Mouse (Mus musculus) bone marrow macrophage, adult 2 months (primary cell): ENCODE data around the gene Dagla. TPM values are rescaled to one million over a fixed set of nuclear protein-coding genes. Genes with fewer than 3 reads are reported as not detected.

Experiments
- H3K27ac ChIP-seq: 2 replicates; pipeline ENCODE4 v1.5.1; 2012; ENCODE audit warnings: low read depth, low read length; ENCODE audit not compliant: insufficient read depth
- H3K4me1 ChIP-seq: 2 replicates; pipeline ENCODE4 v1.6.1; 2012; ENCODE audit warnings: low read length; ENCODE audit not compliant: control insufficient read depth, insufficient read depth
- H3K4me3 ChIP-seq: 2 replicates; pipeline ENCODE4 v1.5.1; 2012; ENCODE audit warnings: mild to moderate bottlenecking, low read length, moderate library complexity; ENCODE audit not compliant: insufficient read depth
- CTCF ChIP-seq: IDR thresholded peaks from 2 replicates; pipeline ENCODE4 v1.5.1; 2012; ENCODE audit warnings: low read depth, mild to moderate bottlenecking, low read length, moderate library complexity
- POLR2A ChIP-seq: IDR thresholded peaks from 2 replicates; pipeline ENCODE4 v1.6.1; 2012; ENCODE audit warnings: mild to moderate bottlenecking, low read depth, low read length, borderline replicate concordance
- polyA plus RNA-seq: library from polyadenylated mRNA; stranded (reverse); fragments of >200 nt; gene quantifications from 2 replicates; pipeline ENCODE4 v1.2.4, GENCODE M21; 2012; ENCODE audit not compliant: missing spikeins, insufficient read depth, insufficient read length

The Dagla gene
- polyA plus RNA-seq, 1 experiment: 3.2 TPM

DNA sequence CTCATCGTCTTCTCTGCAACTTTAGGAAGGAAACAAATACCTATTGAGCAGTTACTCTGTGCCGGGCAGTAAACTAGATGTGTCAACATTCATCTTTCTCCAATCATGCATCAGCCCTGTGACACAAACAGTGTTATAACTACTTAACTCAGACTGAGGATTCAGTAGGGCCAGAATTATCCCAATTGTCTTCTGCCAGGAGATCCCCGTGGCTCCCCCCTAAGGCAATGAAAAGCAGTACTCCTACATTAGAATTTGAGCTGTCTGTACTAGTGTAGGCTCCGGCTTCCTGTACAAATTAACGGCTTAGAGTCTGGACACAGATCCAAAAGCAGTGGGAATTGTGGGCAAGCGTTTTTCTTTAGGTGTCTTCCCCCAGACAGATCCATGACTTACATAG lies 99.6 kb downstream of the Dagla start:
- Histone ChIP-seq H3K4me3 (no peak overlapping the region; the same call in 1 of the 2 replicates), H3K27ac (no peak overlapping the region)

DNA sequence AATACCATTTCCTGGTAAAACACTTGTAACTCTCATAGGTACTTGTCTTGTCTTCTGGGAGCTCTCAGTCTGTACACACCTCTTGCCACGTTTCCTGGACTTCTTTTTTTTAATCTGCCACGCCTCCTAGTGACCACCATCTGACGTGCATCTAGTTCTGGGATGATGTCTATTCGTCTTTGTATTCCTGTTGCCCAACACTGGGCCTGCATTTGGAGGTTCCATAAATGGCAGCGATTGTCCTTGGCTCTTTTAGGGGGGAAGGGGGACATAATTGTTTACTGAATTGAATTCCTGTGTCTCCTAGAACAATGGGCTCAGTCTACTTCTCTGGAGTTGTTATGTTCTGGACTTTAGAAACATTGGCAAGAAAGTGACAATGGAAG lies 100.1 kb downstream of the Dagla start:
- no peak for TF ChIP-seq CTCF
- no peak for TF ChIP-seq POLR2A
- Histone ChIP-seq H3K4me3 (peak overlapping the region; percentile 86), H3K27ac (peak overlapping the region; percentile 54), H3K4me1 (peaks cover 5% of the 10 kb centered on the region)

More for the DNA sequence above, 99.6 kb downstream of the Dagla start:
- no peak for TF ChIP-seq CTCF
- no peak for TF ChIP-seq POLR2A
- peaks cover 10% of the 10 kb centered on the region for H3K4me1 ChIP-seq

DNA sequence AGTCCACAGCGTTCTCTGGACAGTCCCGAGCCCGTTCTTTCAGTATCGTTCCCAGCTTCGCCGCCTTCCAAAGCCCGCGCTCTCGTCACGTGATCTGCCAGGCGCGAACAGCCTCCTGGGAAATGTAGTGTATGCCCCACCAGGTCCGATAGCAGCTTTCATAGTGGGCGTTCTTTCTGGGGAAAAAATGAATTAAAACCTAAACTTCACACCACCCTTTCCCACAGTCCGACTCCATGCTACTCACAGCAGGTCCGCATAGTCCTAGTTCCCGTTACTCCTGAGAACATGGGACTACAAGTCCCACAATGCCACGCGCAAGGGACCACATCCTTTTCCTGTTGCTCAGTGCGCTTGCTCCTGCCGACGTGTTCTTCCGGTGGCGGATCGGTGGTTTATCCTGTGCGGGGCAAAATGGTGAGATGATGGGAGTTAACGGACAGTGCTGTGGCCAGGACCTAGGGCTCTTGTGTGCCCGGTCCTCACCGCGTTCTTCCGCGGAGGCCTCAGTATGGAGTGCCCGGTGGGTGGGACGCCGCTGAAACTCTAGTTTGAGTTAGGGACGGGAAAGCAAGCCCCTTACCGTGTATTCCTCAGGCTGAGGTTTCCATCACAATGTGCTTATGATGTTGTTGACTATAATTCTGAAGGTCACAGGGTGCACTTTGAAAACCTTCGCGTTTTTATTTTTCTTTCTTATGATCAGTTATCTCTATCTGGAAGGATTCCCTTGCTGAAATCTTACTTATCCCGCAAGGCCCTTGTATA lies 100.6 kb downstream of the Dagla start, which contains the start of the genes Tmem258 and Fen1:
Tmem258 (plus strand) TSS at position 167 of the 768 bp plus-strand sequence.
Fen1 (minus strand) TSS at position 322 of the 768 bp plus-strand sequence.
- peak within 1 kb of the TSS; percentile 86 for H3K4me3 ChIP-seq
- H3K27ac ChIP-seq: peak within 1 kb of the TSS; percentile 90
- peaks cover 4% of the 10 kb centered on the region; the same call in 1 of the 2 replicates for H3K4me1 ChIP-seq
- no peak for TF ChIP-seq CTCF
- no peak for TF ChIP-seq POLR2A

DNA sequence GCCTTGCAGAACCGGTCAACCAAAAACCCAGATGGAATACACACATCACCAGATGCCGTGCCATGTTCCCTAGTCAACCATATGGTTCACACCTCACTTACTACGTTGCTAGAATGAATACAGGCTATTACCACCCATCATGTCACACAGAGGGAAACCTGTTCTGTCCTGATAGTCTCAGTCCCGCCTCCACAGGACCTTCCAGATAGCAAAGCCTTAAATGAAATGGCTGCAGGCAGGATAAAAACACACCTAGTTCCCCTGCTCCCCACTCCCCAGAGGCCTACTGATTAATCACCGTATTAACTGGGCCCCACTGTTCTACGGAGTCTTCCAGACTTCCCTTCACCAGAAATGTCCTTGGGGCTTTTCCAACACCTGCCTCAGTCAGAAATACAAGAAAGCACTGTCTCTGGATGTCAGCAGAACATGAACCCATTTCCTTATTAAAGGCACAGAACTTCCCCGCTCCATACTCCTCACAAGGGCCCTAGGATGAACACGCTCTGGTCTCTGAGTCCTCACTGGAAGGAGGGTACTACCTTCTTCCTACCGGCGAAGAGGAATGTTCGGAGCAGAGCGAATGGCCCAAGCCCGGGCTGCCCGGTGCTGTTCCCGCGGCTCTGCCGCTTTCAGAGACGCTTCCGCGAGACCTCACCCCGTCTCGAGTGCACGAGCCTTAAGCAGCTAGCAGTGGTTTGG lies 101.4 kb downstream of the Dagla start:
- TF ChIP-seq CTCF: no peak
- no peak for TF ChIP-seq POLR2A
- Histone ChIP-seq H3K4me1 (peaks cover 4% of the 10 kb centered on the region; the same call in 1 of the 2 replicates), H3K27ac (peak overlapping the region; percentile 90), H3K4me3 (peak overlapping the region; percentile 86)

DNA sequence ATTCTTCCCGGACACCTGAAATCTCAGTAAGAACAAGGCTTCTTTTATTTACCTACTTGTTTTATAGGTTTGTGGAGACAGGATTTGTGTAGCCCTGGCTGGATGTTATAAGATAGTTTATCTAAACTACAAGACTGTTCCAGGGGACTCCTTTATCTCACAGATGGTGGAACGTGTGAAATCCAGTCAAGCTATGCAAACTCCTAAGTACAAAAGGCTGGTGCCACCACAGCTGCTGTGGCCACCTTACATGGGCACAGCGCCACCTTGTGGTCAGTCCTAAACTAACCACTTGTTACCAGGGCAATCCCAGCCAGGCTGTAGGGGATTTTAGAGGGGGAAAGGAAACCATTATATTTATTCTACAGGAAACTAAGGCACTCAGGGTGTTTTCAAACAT lies 106.0 kb downstream of the Dagla start:
- Histone ChIP-seq H3K27ac (no peak overlapping the region), H3K4me1 (no peaks in the 10 kb centered on the region), H3K4me3 (no peak overlapping the region)
- peak; percentile 84 for TF ChIP-seq CTCF
- TF ChIP-seq POLR2A: no peak

DNA sequence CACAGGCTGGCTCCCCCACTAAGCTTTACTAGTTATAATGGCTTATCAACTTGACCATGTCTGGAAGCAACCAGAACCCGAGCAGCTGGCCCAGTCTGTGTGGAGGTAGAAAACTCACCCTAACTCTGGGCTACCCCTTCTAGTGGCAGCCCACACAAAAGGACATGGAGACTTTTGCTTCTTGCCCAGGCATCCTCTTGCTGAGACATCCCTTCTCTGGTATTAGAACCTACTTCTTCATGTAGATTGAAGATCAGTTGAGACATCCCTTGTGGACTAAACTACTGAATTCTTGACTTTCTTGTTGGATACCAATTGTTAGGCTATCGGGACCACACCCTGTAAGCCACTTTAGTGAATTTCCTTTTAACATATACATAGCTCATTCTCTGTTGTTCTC lies 106.4 kb downstream of the Dagla start:
- TF ChIP-seq CTCF (no peak), POLR2A (no peak)
- no peak overlapping the region for H3K27ac ChIP-seq
- H3K4me3 ChIP-seq: no peak overlapping the region
- no peaks in the 10 kb centered on the region for H3K4me1 ChIP-seq

DNA sequence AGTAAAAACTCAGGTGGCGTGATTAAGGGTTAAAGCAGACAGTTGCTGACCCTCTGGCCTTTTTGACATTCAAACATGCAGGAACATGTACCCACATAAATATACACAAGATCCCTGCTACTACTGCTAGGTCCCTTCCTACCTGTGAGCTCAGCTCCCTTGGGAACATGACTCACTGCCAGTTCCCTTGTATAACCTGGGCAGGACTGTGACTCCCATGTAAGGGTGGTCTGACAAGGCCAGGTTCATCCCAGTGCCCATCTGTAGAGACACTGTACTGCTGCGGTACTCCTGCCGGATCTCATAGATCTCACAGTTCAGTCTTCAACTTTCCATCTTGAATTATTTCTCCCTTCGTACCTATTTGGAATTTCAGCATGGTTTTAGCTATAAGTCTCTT lies 107.5 kb downstream of the Dagla start:
- no peak for TF ChIP-seq CTCF
- TF ChIP-seq POLR2A: no peak
- H3K27ac ChIP-seq: no peak overlapping the region
- H3K4me3 ChIP-seq: no peak overlapping the region
- H3K4me1 ChIP-seq: peaks cover under 1% of the 10 kb centered on the region; the same call in 1 of the 2 replicates

Other genes starting within 250 kb of the Dagla start
- gene Fads2, start 203.1 kb downstream of the Dagla start, polyA plus RNA-seq: 6.4 and 10.8 TPM in 2 replicates
- 99.3 and 119 TPM in 2 replicates for gene Fads1, start 122.0 kb downstream of the Dagla start, polyA plus RNA-seq
- 146 and 159 TPM in 2 replicates for gene Tmem258, start 100.9 kb downstream of the Dagla start, polyA plus RNA-seq
- gene Fen1, start 100.7 kb downstream of the Dagla start, polyA plus RNA-seq: 31.1 and 31.2 TPM in 2 replicates
- 0.12 TPM in 1 of 2 replicates, not detected in the other for gene Myrf, start 64.1 kb downstream of the Dagla start, polyA plus RNA-seq
- not detected in 2 replicates for gene Syt7, start 84.2 kb upstream of the Dagla start, polyA plus RNA-seq
- not detected in 2 replicates for gene Lrrc10b, start 152.6 kb upstream of the Dagla start, polyA plus RNA-seq
- 0.54 TPM in 1 of 2 replicates, not detected in the other for gene Ppp1r32, start 178.1 kb upstream of the Dagla start, polyA plus RNA-seq
- 62.0 and 62.8 TPM in 2 replicates for gene Cpsf7, start 220.4 kb upstream of the Dagla start, polyA plus RNA-seq
- 47.0 and 51.9 TPM in 2 replicates for gene Sdhaf2, start 221.3 kb upstream of the Dagla start, polyA plus RNA-seq